Mouse (Mus musculus): ENCODE results near the gene Pard3b.

DNA sequence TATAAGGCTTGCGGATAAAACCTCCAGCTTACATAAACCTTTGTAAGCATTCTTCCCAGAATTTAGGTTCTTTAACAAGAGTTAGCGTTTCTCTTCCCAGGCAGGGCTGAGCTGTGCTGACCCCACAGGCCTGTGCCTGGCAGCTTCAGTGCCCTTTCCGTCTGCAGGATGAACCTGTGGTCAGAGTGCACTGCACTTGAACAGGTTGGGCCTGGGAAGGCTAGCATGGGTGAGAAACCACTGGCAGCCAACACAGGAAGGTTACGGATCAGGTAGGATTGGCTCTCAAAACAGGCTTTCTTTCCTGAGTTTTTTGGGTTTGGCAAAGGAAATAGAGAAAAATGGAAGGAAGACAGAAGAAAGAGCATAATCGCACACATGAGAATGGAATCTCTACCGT is 790.1 kb downstream of the Pard3b start:
- no peak for TF ChIP-seq CTCF (conservative IDR thresholded peaks at IDR 0.05; ENCODE audit: low read length)
- TF ChIP-seq NANOG (IDR thresholded peaks at IDR 0.05; ENCODE audit: borderline replicate concordance, low read length), result no peak
